Mouse (Mus musculus) E14TG2a.4 (cell line): ENCODE measurements at regions not wholly inside any gene's neighbourhood (a gene's known extent, or its start where the extent isn't known, plus 50 kb on each side); places are given as distances from the start of the nearest gene placed in this dataset.

ENCODE experiments used
- H3K27me3 ChIP-seq: 2 replicates; pipeline ENCODE4 v1.6.1; 2014; ENCODE audit warnings: low read length, control low read depth; ENCODE audit not compliant: insufficient read depth
- H3K36me3 ChIP-seq: 2 replicates; pipeline ENCODE4 v1.6.1; 2014; ENCODE audit warnings: low read length, control low read depth; ENCODE audit not compliant: insufficient read depth
- H3K4me1 ChIP-seq: replicated peaks from 2 replicates; pipeline ENCODE4 v1.6.1; 2014; ENCODE audit warnings: low read depth, low read length, control low read depth
- H3K4me3 ChIP-seq: replicated peaks from 2 replicates; pipeline ENCODE4 v1.5.1; 2014; ENCODE audit warnings: mild to moderate bottlenecking, low read length
- H3K9me3 ChIP-seq: 2 replicates; pipeline ENCODE4 v1.6.1; 2014; ENCODE audit warnings: low read length, control low read depth
- CTCF ChIP-seq: conservative IDR thresholded peaks from 2 replicates; pipeline ENCODE4 v1.5.1; 2014; ENCODE audit warnings: low read length
- NANOG ChIP-seq: IDR thresholded peaks from 2 replicates; pipeline ENCODE4 v1.6.1; 2014; ENCODE audit warnings: borderline replicate concordance, low read length, mixed read lengths
- POU5F1 ChIP-seq: IDR thresholded peaks from 2 replicates; pipeline ENCODE4 v1.6.1; 2014; ENCODE audit warnings: low read length, borderline replicate concordance

GRCm38 (mm10) chr16:51921025-51921424 lies 110.0 kb upstream of the Cblb start:
- TF ChIP-seq POU5F1 (no peak), CTCF (no peak), NANOG (no peak)
- Histone ChIP-seq H3K4me3 (no peak overlapping the region), H3K27me3 (no peaks in the 10 kb centered on the region), H3K4me1 (no peaks in the 10 kb centered on the region), H3K36me3 (no peaks in the 10 kb centered on the region), H3K9me3 (no peaks in the 10 kb centered on the region)

- Histone ChIP-seq H3K4me1 (no peaks in the 10 kb centered on the region), H3K9me3 (no peaks in the 10 kb centered on the region), H3K27me3 (no peaks in the 10 kb centered on the region), H3K4me3 (no peak overlapping the region), H3K36me3 (no peaks in the 10 kb centered on the region)
- TF ChIP-seq CTCF = no peak
- no peak for TF ChIP-seq NANOG
- no peak for TF ChIP-seq POU5F1
Observed at GRCm38 (mm10) chr16:51922589-51922988, 108.4 kb upstream of the Cblb start.

- no peak for TF ChIP-seq CTCF
- TF ChIP-seq NANOG = no peak
- no peak for TF ChIP-seq POU5F1
- no peaks in the 10 kb centered on the region for H3K36me3 ChIP-seq
Observed at GRCm38 (mm10) chr16:51925639-51926038, 105.4 kb upstream of the Cblb start.

GRCm38 (mm10) chr16:51933122-51933521 lies 97.9 kb upstream of the Cblb start:
- Histone ChIP-seq H3K4me1 (no peaks in the 10 kb centered on the region), H3K9me3 (no peaks in the 10 kb centered on the region), H3K4me3 (no peak overlapping the region), H3K36me3 (no peaks in the 10 kb centered on the region), H3K27me3 (no peaks in the 10 kb centered on the region)
- TF ChIP-seq NANOG (no peak), CTCF (no peak), POU5F1 (no peak)

More at GRCm38 (mm10) chr16:51925639-51926038, 105.4 kb upstream of the Cblb start:
- no peaks in the 10 kb centered on the region for H3K27me3 ChIP-seq
- no peak overlapping the region for H3K4me3 ChIP-seq
- H3K9me3 ChIP-seq = no peaks in the 10 kb centered on the region
- no peaks in the 10 kb centered on the region for H3K4me1 ChIP-seq

GRCm38 (mm10) chr16:51933965-51934364 lies 97.1 kb upstream of the Cblb start:
- no peak for TF ChIP-seq CTCF
- TF ChIP-seq POU5F1 = no peak
- no peak for TF ChIP-seq NANOG
- no peaks in the 10 kb centered on the region for H3K27me3 ChIP-seq
- H3K9me3 ChIP-seq = no peaks in the 10 kb centered on the region
- H3K36me3 ChIP-seq = no peaks in the 10 kb centered on the region
- no peak overlapping the region for H3K4me3 ChIP-seq
- H3K4me1 ChIP-seq = no peaks in the 10 kb centered on the region

- TF ChIP-seq CTCF = no peak
- no peak for TF ChIP-seq NANOG
- no peak for TF ChIP-seq POU5F1
- no peak overlapping the region for H3K4me3 ChIP-seq
Observed at GRCm38 (mm10) chr16:51937298-51937697, 93.7 kb upstream of the Cblb start.

GRCm38 (mm10) chr16:51939061-51939460 lies 92.0 kb upstream of the Cblb start:
- no peaks in the 10 kb centered on the region for H3K27me3 ChIP-seq
- H3K36me3 ChIP-seq = no peaks in the 10 kb centered on the region
- no peaks in the 10 kb centered on the region for H3K4me1 ChIP-seq
- TF ChIP-seq POU5F1 (no peak), NANOG (no peak), CTCF (no peak)
- H3K9me3 ChIP-seq = peaks cover 25% of the 10 kb centered on the region
- no peak overlapping the region for H3K4me3 ChIP-seq

More at GRCm38 (mm10) chr16:51937298-51937697, 93.7 kb upstream of the Cblb start:
- Histone ChIP-seq H3K27me3 (no peaks in the 10 kb centered on the region), H3K4me1 (no peaks in the 10 kb centered on the region), H3K36me3 (no peaks in the 10 kb centered on the region), H3K9me3 (peaks cover 9% of the 10 kb centered on the region)

- no peaks in the 10 kb centered on the region for H3K36me3 ChIP-seq
- H3K4me3 ChIP-seq = no peak overlapping the region
- peaks cover 40% of the 10 kb centered on the region for H3K9me3 ChIP-seq
- no peaks in the 10 kb centered on the region for H3K27me3 ChIP-seq
- TF ChIP-seq NANOG (no peak), POU5F1 (no peak), CTCF (no peak)
- no peaks in the 10 kb centered on the region for H3K4me1 ChIP-seq
Observed at GRCm38 (mm10) chr16:51940574-51940973, 90.5 kb upstream of the Cblb start.

GRCm38 (mm10) chr16:51942431-51943130 lies 88.4 kb upstream of the Cblb start:
- Histone ChIP-seq H3K9me3 (peaks cover 43% of the 10 kb centered on the region), H3K27me3 (no peaks in the 10 kb centered on the region), H3K4me1 (no peaks in the 10 kb centered on the region), H3K36me3 (no peaks in the 10 kb centered on the region), H3K4me3 (no peak overlapping the region)
- TF ChIP-seq NANOG = no peak
- TF ChIP-seq POU5F1 = no peak
- TF ChIP-seq CTCF = no peak
